Mouse (Mus musculus) hindbrain, embryonic 10.5 days (tissue): ENCODE measurements around the gene Chrna1. TPM values are rescaled to one million over a fixed set of nuclear protein-coding genes. Genes with fewer than 3 reads are reported as not detected.

Experiments
- DNase-seq: peaks from one replicate; pipeline ENCODE4 v3.0.0-alpha.2; 2017; ENCODE audit warnings: low spot score
- H3K27ac ChIP-seq: fragments of 300-500 bp; sonication (generic); 2 replicates; pipeline ENCODE4 v1.5.1; 2016; ENCODE audit warnings: mild to moderate bottlenecking, moderate library complexity
- H3K27me3 ChIP-seq: fragments of 300-500 bp; sonication (generic); 2 replicates; pipeline ENCODE4 v1.6.1; 2016; ENCODE audit warnings: mild to moderate bottlenecking; ENCODE audit not compliant: poor library complexity, insufficient read depth, severe bottlenecking
- H3K36me3 ChIP-seq: fragments of 300-500 bp; sonication (generic); 2 replicates; pipeline ENCODE4 v1.6.1; 2016; ENCODE audit warnings: mild to moderate bottlenecking, moderate library complexity
- H3K4me1 ChIP-seq: fragments of 300-500 bp; sonication (generic); replicated peaks from 2 replicates; pipeline ENCODE4 v1.6.1; 2016; ENCODE audit warnings: mild to moderate bottlenecking
- H3K4me3 ChIP-seq: fragments of 300-500 bp; sonication (generic); 2 replicates; pipeline ENCODE4 v1.5.1; 2016; ENCODE audit warnings: mild to moderate bottlenecking, moderate library complexity
- H3K9me3 ChIP-seq: fragments of 300-500 bp; sonication (generic); 2 replicates; pipeline ENCODE4 v1.6.1; 2016; ENCODE audit warnings: mild to moderate bottlenecking, moderate library complexity
- WGBS: fragments of 180-500 bp; shearing (Covaris S2); methylation state at CpG from one replicate; pipeline ENCODE4 v1.1.7; 2016; 5-methylcytosine and 5-hydroxymethylcytosine counted together
- polyA plus RNA-seq: library from polyadenylated mRNA; unstranded; fragments of >200 nt; fragmentation: Nextera tagmentation; extraction: Ambion mirVana; gene quantifications from 2 replicates; pipeline ENCODE4 v1.2.1, GENCODE M21; 2016

Gene Chrna1
- polyA plus RNA-seq, 1 experiment from 2014 or later = 0.69 TPM

- no peak for DNase-seq
- Histone ChIP-seq H3K27ac (no peak overlapping the region), H3K9me3 (no peaks in the 10 kb centered on the region), H3K36me3 (no peaks in the 10 kb centered on the region), H3K4me3 (no peak overlapping the region), H3K27me3 (peaks cover 9% of the 10 kb centered on the region), H3K4me1 (peaks cover 57% of the 10 kb centered on the region)
- 64% methylated on average over 4 of the region's 4 CpGs for WGBS
Observed at GRCm38 (mm10) chr2:73587109-73587506, 7.0 kb upstream of the Chrna1 start.

- Histone ChIP-seq H3K36me3 (no peaks in the 10 kb centered on the region), H3K27me3 (peaks cover 9% of the 10 kb centered on the region), H3K27ac (no peak overlapping the region), H3K4me1 (peaks cover 55% of the 10 kb centered on the region), H3K9me3 (no peaks in the 10 kb centered on the region), H3K4me3 (no peak overlapping the region)
- WGBS = 48% methylated on average over 10 of the region's 10 CpGs
- no peak for DNase-seq
Observed at GRCm38 (mm10) chr2:73586392-73587108, 6.4 kb upstream of the Chrna1 start.

- Histone ChIP-seq H3K27ac (peak overlapping the region; percentile 36; the same call in 1 of the 2 replicates), H3K36me3 (no peaks in the 10 kb centered on the region), H3K4me1 (peaks cover 45% of the 10 kb centered on the region), H3K27me3 (peaks cover 9% of the 10 kb centered on the region), H3K4me3 (peak overlapping the region; percentile 54), H3K9me3 (no peaks in the 10 kb centered on the region)
- 10% methylated on average over 12 of the region's 12 CpGs for WGBS
- DNase-seq = peak; percentile 38
Observed at GRCm38 (mm10) chr2:73585347-73585831, 5.3 kb upstream of the Chrna1 start.

GRCm38 (mm10) chr2:73584645-73585346 lies 4.7 kb upstream of the Chrna1 start:
- Histone ChIP-seq H3K4me3 (peak overlapping the region; percentile 54), H3K27ac (peak overlapping the region; percentile 53)
- 4% methylated on average over 18 of the region's 18 CpGs for WGBS

GRCm38 (mm10) chr2:73580720-73581119 lies 582 bp upstream of the Chrna1 start:
- no peak for DNase-seq
- Histone ChIP-seq H3K27me3 (peaks cover 4% of the 10 kb centered on the region; the same call in 1 of the 2 replicates), H3K9me3 (no peaks in the 10 kb centered on the region), H3K4me3 (no peak overlapping the region), H3K4me1 (peaks cover 11% of the 10 kb centered on the region), H3K27ac (no peak overlapping the region), H3K36me3 (no peaks in the 10 kb centered on the region)
- 92% methylated on average over 5 of the region's 5 CpGs for WGBS

More at GRCm38 (mm10) chr2:73584645-73585346, 4.7 kb upstream of the Chrna1 start:
- H3K36me3 ChIP-seq = no peaks in the 10 kb centered on the region
- H3K4me1 ChIP-seq = peaks cover 39% of the 10 kb centered on the region
- no peaks in the 10 kb centered on the region for H3K9me3 ChIP-seq
- peaks cover 9% of the 10 kb centered on the region for H3K27me3 ChIP-seq
- DNase-seq = peak; percentile 89

- 59% methylated on average over 5 of the region's 5 CpGs for WGBS
- DNase-seq = no peak
- Histone ChIP-seq H3K36me3 (no peaks in the 10 kb centered on the region), H3K4me1 (no peaks in the 10 kb centered on the region; the same call in 1 of the 2 replicates), H3K27me3 (peaks cover 4% of the 10 kb centered on the region; the same call in 1 of the 2 replicates), H3K9me3 (no peaks in the 10 kb centered on the region), H3K27ac (no peak overlapping the region), H3K4me3 (no peak overlapping the region)
Observed at GRCm38 (mm10) chr2:73579168-73579567, 970 bp downstream of the Chrna1 start.

GRCm38 (mm10) chr2:73574418-73574817 lies 5.7 kb downstream of the Chrna1 start:
- Histone ChIP-seq H3K27ac (no peak overlapping the region), H3K27me3 (no peaks in the 10 kb centered on the region), H3K36me3 (no peaks in the 10 kb centered on the region), H3K4me1 (peaks cover 11% of the 10 kb centered on the region), H3K9me3 (no peaks in the 10 kb centered on the region), H3K4me3 (no peak overlapping the region)
- 82% methylated on average over 6 of the region's 6 CpGs for WGBS
- no peak for DNase-seq

GRCm38 (mm10) chr2:73573556-73573955 lies 6.6 kb downstream of the Chrna1 start:
- no peak overlapping the region for H3K27ac ChIP-seq

GRCm38 (mm10) chr2:73572539-73573372 lies 7.4 kb downstream of the Chrna1 start:
- Histone ChIP-seq H3K27ac (peak overlapping the region; percentile 80), H3K27me3 (no peaks in the 10 kb centered on the region; the same call in 1 of the 2 replicates)
- WGBS = 29% methylated on average over 23 of the region's 23 CpGs

More at GRCm38 (mm10) chr2:73573556-73573955, 6.6 kb downstream of the Chrna1 start:
- 82% methylated on average over 4 of the region's 4 CpGs for WGBS
- no peak for DNase-seq
- Histone ChIP-seq H3K27me3 (no peaks in the 10 kb centered on the region; the same call in 1 of the 2 replicates), H3K4me3 (no peak overlapping the region), H3K36me3 (no peaks in the 10 kb centered on the region), H3K4me1 (peaks cover 11% of the 10 kb centered on the region), H3K9me3 (no peaks in the 10 kb centered on the region)

GRCm38 (mm10) chr2:73571901-73572300 lies 8.2 kb downstream of the Chrna1 start:
- H3K27ac ChIP-seq = no peak overlapping the region
- WGBS = 68% methylated on average over 6 of the region's 6 CpGs
- no peak overlapping the region for H3K4me3 ChIP-seq
- no peaks in the 10 kb centered on the region for H3K9me3 ChIP-seq
- H3K27me3 ChIP-seq = no peaks in the 10 kb centered on the region; the same call in 1 of the 2 replicates
- peaks cover 11% of the 10 kb centered on the region for H3K4me1 ChIP-seq
- no peak for DNase-seq
- no peaks in the 10 kb centered on the region for H3K36me3 ChIP-seq

More at GRCm38 (mm10) chr2:73572539-73573372, 7.4 kb downstream of the Chrna1 start:
- peaks cover 11% of the 10 kb centered on the region for H3K4me1 ChIP-seq
- peak; percentile 87 for DNase-seq
- H3K4me3 ChIP-seq = peak overlapping the region; percentile 46
- no peaks in the 10 kb centered on the region for H3K36me3 ChIP-seq
- H3K9me3 ChIP-seq = no peaks in the 10 kb centered on the region

GRCm38 (mm10) chr2:73571304-73571703 lies 8.8 kb downstream of the Chrna1 start:
- Histone ChIP-seq H3K4me1 (peaks cover 11% of the 10 kb centered on the region), H3K4me3 (no peak overlapping the region), H3K27ac (no peak overlapping the region), H3K9me3 (no peaks in the 10 kb centered on the region), H3K27me3 (no peaks in the 10 kb centered on the region; the same call in 1 of the 2 replicates), H3K36me3 (no peaks in the 10 kb centered on the region)
- WGBS = 92% methylated on average over 9 of the region's 9 CpGs
- no peak for DNase-seq

- Histone ChIP-seq H3K4me1 (peaks cover 3% of the 10 kb centered on the region), H3K27ac (no peak overlapping the region), H3K36me3 (no peaks in the 10 kb centered on the region), H3K4me3 (peak overlapping the region; percentile 27), H3K27me3 (no peaks in the 10 kb centered on the region; the same call in 1 of the 2 replicates), H3K9me3 (no peaks in the 10 kb centered on the region)
- WGBS = 27% methylated on average over 8 of the region's 8 CpGs
- peak; percentile 57 for DNase-seq
Observed at GRCm38 (mm10) chr2:73566989-73567605, 13.0 kb downstream of the Chrna1 start.
